Mouse (Mus musculus) inflammation-experienced regulatory T-cells, adult 6 months (primary cell): ENCODE measurements around the gene Ercc6l2. TPM values are rescaled to one million over a fixed set of nuclear protein-coding genes. Genes with fewer than 3 reads are reported as not detected.

Source experiments
- ATAC-seq: one replicate; pipeline ENCODE4 v1.8.0; 2017
- polyA plus RNA-seq, 3 experiments: library from polyadenylated mRNA; unstranded; fragments of 100-300 nt; shearing (Covaris generic); gene quantifications; one replicate each; pipeline ENCODE4 v1.2.1; 2017

Ercc6l2 gene
- 10 to 100 TPM; 17.9 to 32.3 (median 21.1) TPM for polyA plus RNA-seq

- peak; percentile 95 for ATAC-seq
Measured at GRCm38 (mm10) chr13:63814746-63815681, at the start of gene Ercc6l2. TSS of gene Ercc6l2 (plus strand) at chr13:63815240.

GRCm38 (mm10) chr13:63766065-63766464, 49.0 kb upstream of the Ercc6l2 start:
- no peak for ATAC-seq

- ATAC-seq: no peak
Measured at GRCm38 (mm10) chr13:63771009-63771408, 44.0 kb upstream of the Ercc6l2 start.

GRCm38 (mm10) chr13:63778925-63779324, 36.1 kb upstream of the Ercc6l2 start:
- no peak for ATAC-seq

GRCm38 (mm10) chr13:63779376-63780291, 35.4 kb upstream of the Ercc6l2 start:
- ATAC-seq: no peak

GRCm38 (mm10) chr13:63792234-63792831, 22.7 kb upstream of the Ercc6l2 start:
- ATAC-seq: peak; percentile 48

- ATAC-seq: peak; percentile 73
Measured at GRCm38 (mm10) chr13:63793345-63794308, 21.4 kb upstream of the Ercc6l2 start.

- ATAC-seq: no peak
Measured at GRCm38 (mm10) chr13:63798677-63799076, 16.4 kb upstream of the Ercc6l2 start.

- peak; percentile 81 for ATAC-seq
Measured at GRCm38 (mm10) chr13:63799940-63800339, 15.1 kb upstream of the Ercc6l2 start.

GRCm38 (mm10) chr13:63801289-63801688, 13.8 kb upstream of the Ercc6l2 start:
- ATAC-seq: no peak

- ATAC-seq: no peak
Measured at GRCm38 (mm10) chr13:63807233-63807632, 7.8 kb upstream of the Ercc6l2 start.

GRCm38 (mm10) chr13:63807979-63808378, 7.1 kb upstream of the Ercc6l2 start:
- peak; percentile 77 for ATAC-seq

- ATAC-seq: no peak
Measured at GRCm38 (mm10) chr13:63811477-63811876, 3.6 kb upstream of the Ercc6l2 start.

- ATAC-seq: no peak
Measured at GRCm38 (mm10) chr13:63815931-63816330, 891 bp downstream of the Ercc6l2 start.

- ATAC-seq: no peak
Measured at GRCm38 (mm10) chr13:63845758-63846157, 30.7 kb downstream of the Ercc6l2 start.

GRCm38 (mm10) chr13:63850308-63851011, 35.4 kb downstream of the Ercc6l2 start:
- peak; percentile 57 for ATAC-seq

GRCm38 (mm10) chr13:63872585-63873282, 57.7 kb downstream of the Ercc6l2 start:
- ATAC-seq: no peak

- peak; percentile 61 for ATAC-seq
Measured at GRCm38 (mm10) chr13:63877138-63877537, 62.1 kb downstream of the Ercc6l2 start.

GRCm38 (mm10) chr13:63879105-63879863, 64.2 kb downstream of the Ercc6l2 start:
- ATAC-seq: no peak

- ATAC-seq: no peak
Measured at GRCm38 (mm10) chr13:63879864-63880141, 64.8 kb downstream of the Ercc6l2 start.
